Mouse (Mus musculus) cerebellum, adult 2 months (tissue): ENCODE results near the gene Kcnma1. TPM values are rescaled to one million over a fixed set of nuclear protein-coding genes. Genes with fewer than 3 reads are reported as not detected.

Experiments used
- DNase-seq, 2 experiments: peaks; one replicate each; pipeline ENCODE4 v3.0.0; 2021
- H3K27ac ChIP-seq: fragments of 200-500 bp; 2 replicates; pipeline ENCODE4 v1.5.1; 2012; ENCODE audit warnings: low read length, control low read depth, inconsistent platforms; ENCODE audit not compliant: insufficient read depth
- H3K27me3 ChIP-seq: fragments of 200-500 bp; 2 replicates; pipeline ENCODE4 v1.6.1; 2012; ENCODE audit warnings: inconsistent platforms, mild to moderate bottlenecking, low read length, moderate library complexity; ENCODE audit not compliant: control insufficient read depth, insufficient read depth
- H3K4me1 ChIP-seq: fragments of 200-500 bp; 2 replicates; pipeline ENCODE4 v1.6.1; 2011; ENCODE audit warnings: low read length; ENCODE audit not compliant: control insufficient read depth, insufficient read depth
- H3K4me3 ChIP-seq: fragments of 200-500 bp; replicated peaks from 2 replicates; pipeline ENCODE3; 2011; ENCODE audit warnings: mild to moderate bottlenecking, low read depth, low read length, control low read depth; ENCODE audit not compliant: insufficient read depth
- CTCF ChIP-seq: fragments of 200-500 bp; IDR thresholded peaks from 2 replicates; pipeline ENCODE4 v1.5.1; 2011; ENCODE audit warnings: low read depth, mild to moderate bottlenecking, control low read depth, low read length, moderate library complexity, borderline replicate concordance; ENCODE audit not compliant: insufficient read depth
- POLR2A ChIP-seq: fragments of 200-500 bp; IDR thresholded peaks from 2 replicates; pipeline ENCODE4 v1.6.1; 2011; ENCODE audit warnings: low read length, control low read depth, borderline replicate concordance; ENCODE audit not compliant: insufficient read depth
- WGBS: fragments of 180-500 bp; shearing (Covaris S2); methylation state at CpG from one replicate; pipeline ENCODE4 v1.1.7; 2018; 5-methylcytosine and 5-hydroxymethylcytosine counted together
- polyA plus RNA-seq: library from polyadenylated mRNA; depleted of rRNA; stranded (reverse); fragments of >200 nt; gene quantifications from 2 replicates; pipeline ENCODE4 v1.2.3, GENCODE M21; 2012

The Kcnma1 gene
- polyA plus RNA-seq, 1 experiment: 40.4 TPM

DNA sequence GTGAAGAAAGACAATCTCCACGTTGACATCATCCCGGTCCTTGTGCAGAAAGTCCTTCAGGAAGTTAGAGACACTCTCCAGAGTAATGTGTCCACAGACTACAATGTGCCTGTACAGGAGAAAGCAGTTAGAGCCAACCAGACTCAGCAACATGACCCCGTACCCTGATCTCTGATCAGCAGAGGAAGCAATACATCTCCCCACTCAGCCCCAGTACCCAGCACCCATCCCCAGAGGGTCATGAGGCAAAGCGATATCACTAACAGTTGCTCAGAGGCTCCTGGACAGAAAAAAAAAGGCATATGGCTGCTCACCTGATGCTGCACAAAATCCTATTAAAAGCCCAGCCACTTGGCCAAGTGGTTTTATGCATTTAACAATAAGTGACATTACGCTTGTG, 504.5 kb downstream of the Kcnma1 start:
- Histone ChIP-seq H3K27me3 (no peaks in the 10 kb centered on the region), H3K4me1 (no peaks in the 10 kb centered on the region), H3K27ac (no peak overlapping the region), H3K4me3 (no peak overlapping the region)
- WGBS: 69% methylated on average over 5 of the region's 5 CpGs
- DNase-seq: no peak
- no peak for TF ChIP-seq POLR2A
- no peak for TF ChIP-seq CTCF

DNA sequence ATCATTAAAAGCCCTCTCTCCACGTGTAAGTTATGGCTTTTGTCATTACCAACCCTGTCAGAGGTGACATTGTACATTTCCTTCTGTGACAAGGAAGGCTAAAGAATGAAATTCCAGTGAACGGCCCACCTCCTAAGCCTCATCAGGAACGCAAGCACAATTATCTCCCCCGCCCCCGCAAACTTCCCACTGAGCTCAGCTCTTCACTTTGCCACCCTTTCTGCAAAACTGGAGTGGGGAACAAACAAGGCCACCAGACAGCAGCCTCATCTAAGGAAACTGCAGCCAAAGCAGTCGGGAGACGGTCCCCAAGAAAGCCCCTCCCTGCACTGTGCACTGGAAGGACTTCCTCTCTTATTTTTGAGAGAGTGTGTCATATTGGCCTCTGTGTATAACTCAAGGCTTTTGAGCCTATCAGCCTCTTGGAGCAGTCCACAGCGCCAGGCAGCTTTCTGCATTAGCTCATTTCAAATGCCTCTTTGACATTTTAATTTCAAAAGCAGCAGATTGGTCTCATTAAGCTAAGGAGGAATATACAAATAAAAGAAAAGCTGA, 512.0 kb downstream of the Kcnma1 start:
- no peak for DNase-seq
- H3K4me1 ChIP-seq: no peaks in the 10 kb centered on the region
- TF ChIP-seq POLR2A (no peak), CTCF (no peak)
- WGBS: 55% methylated on average over 8 of the region's 8 CpGs
- no peak overlapping the region for H3K4me3 ChIP-seq
- no peak overlapping the region for H3K27ac ChIP-seq
- H3K27me3 ChIP-seq: no peaks in the 10 kb centered on the region

DNA sequence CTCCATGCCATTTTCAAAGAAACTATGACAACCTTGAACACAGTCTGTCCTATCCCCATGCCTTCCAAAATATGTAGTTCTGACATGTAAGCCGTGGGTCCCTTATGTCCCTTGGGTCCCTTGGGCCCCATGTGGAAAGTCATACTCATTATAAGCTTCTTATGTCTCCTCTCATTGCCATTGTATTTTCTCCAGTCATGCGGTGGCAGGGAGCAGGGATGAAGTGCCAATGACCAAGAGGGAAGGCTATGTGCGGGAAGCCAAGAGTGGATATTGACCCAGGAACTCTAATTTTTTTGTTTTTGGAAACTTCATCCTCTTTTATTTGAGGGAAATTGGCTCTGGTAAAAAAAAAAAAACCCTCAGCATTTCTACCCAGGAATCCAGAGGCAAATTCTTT, 517.5 kb downstream of the Kcnma1 start:
- no peak for DNase-seq
- no peak overlapping the region for H3K4me3 ChIP-seq
- TF ChIP-seq CTCF (no peak), POLR2A (no peak)
- WGBS: 86% methylated on average over 3 of the region's 3 CpGs
- no peaks in the 10 kb centered on the region for H3K27me3 ChIP-seq
- no peak overlapping the region for H3K27ac ChIP-seq
- H3K4me1 ChIP-seq: no peaks in the 10 kb centered on the region

DNA sequence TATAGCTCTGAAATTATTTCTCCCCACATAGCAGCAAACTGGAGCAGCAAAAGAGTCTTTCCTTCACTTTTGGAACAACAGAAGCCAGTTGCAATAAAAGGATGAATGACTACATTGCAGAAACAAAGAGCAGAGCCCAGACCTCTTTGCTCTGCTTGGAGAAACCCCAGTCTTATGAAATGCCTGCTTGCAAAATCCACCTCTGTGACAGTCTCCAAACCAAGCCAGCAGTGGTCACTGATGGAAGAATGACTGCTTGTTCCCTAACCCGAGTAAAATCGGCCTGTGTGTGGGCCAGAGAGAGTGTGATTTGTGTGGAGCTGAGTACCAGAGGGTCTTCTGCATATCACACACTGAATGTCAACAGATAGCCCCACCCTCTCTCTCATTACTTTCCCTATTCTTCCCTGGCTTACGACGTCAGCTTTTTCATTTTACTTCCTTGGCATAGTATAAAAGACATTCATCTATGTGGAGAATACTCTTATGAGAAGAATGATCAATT, 518.0 kb downstream of the Kcnma1 start:
- H3K4me1 ChIP-seq: no peaks in the 10 kb centered on the region
- no peak overlapping the region for H3K4me3 ChIP-seq
- WGBS: 79% methylated on average over 4 of the region's 4 CpGs
- no peak for DNase-seq
- TF ChIP-seq POLR2A: no peak
- no peak for TF ChIP-seq CTCF
- no peak overlapping the region for H3K27ac ChIP-seq
- no peaks in the 10 kb centered on the region for H3K27me3 ChIP-seq

DNA sequence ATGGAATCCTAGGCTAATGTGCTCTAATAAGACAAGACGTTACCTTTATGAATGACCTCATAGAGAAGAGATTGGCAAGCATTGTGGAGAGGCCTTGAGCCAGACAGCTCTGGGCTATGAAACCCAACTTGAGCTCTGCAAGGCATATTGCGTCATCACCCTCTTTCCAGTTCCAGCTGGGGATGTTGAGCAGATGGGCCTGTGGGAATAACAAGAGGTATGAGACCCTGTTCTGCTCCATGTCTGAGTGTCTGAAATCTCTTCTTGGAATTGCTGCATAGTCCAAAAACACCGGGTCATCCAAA, 519.8 kb downstream of the Kcnma1 start:
- 50% methylated on average over 3 of the region's 3 CpGs for WGBS
- no peak for DNase-seq
- Histone ChIP-seq H3K27ac (no peak overlapping the region), H3K27me3 (no peaks in the 10 kb centered on the region), H3K4me1 (no peaks in the 10 kb centered on the region), H3K4me3 (no peak overlapping the region)
- TF ChIP-seq POLR2A: no peak
- TF ChIP-seq CTCF: no peak

DNA sequence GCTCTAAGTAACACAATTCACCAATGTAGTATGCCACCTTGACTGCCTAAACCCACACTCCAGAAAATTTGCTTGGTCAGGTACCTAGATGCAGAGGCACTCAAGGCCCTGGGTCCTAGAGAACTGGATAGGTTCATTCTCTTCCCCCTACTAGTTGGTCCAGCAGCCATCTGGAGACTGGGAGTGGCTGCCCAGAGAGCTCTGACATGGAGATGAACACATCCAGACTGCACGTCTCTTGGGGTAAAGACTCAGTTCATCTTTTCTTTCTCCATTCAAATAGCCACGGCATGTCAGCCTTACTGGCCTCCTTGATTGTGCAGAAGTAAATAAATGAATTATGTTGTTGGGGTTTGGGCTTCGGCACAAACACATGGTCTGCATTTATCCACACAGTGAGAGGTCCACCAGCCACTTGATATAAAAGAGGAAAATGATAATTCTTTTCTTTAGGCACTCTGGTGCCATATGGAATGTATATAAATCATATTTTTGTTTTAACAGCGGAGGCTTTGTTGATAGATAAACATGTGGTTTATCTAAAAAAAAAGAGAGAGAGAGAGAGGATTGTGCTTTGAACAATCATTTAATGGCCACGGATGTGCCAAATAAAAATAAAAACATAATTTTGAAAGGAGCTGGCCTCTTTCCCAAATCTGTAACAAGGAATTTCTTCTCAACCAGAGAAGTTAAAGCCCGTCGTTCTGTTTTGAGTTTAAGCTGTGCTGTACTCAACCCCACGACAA, 520.4 kb downstream of the Kcnma1 start:
- no peak for DNase-seq
- 48% methylated on average over 8 of the region's 8 CpGs for WGBS

DNA sequence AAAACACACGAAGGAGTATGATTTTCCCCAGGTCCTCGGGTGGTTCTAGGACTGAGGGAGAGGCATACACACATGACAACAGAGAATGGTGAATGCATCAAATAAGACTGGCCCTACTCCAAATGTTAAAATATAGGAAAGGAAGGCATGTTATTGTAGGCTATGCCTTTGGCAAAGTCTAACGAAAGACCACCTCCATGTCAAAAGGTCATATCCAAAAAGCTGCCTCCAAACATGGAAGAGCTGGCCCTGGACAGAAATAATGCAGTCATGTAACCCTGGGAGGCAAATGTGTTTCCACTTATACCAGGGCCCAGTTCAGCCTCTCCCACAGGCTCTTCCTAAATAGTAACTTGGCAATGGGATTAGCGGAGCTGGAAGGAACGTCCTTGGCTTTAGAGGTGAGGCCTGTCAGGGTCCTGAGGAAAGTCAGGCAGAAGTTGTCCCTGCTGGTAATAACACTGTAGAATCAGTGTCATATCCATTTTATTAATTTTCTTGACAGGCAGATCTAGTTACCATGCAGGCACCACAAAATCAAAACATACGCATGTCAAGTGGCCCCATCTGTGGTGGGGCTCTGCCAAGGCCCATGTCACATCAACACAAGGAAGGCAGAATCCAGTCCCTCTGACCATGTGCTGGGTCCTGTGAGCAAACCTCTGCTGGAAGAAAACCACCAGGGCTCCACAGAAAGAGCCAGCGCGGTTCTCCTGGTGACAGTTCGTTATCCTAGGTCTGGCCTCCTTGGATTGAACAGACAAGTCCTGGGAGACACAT, 521.5 kb downstream of the Kcnma1 start:
- Histone ChIP-seq H3K27ac (no peak overlapping the region), H3K4me1 (no peaks in the 10 kb centered on the region), H3K4me3 (no peak overlapping the region), H3K27me3 (no peaks in the 10 kb centered on the region)
- DNase-seq: no peak
- 38% methylated on average over 9 of the region's 9 CpGs for WGBS
- TF ChIP-seq CTCF (no peak), POLR2A (no peak)

More for the DNA sequence above, 520.4 kb downstream of the Kcnma1 start:
- H3K27me3 ChIP-seq: no peaks in the 10 kb centered on the region
- H3K4me1 ChIP-seq: no peaks in the 10 kb centered on the region
- H3K27ac ChIP-seq: no peak overlapping the region
- no peak for TF ChIP-seq CTCF
- TF ChIP-seq POLR2A: no peak
- H3K4me3 ChIP-seq: no peak overlapping the region

DNA sequence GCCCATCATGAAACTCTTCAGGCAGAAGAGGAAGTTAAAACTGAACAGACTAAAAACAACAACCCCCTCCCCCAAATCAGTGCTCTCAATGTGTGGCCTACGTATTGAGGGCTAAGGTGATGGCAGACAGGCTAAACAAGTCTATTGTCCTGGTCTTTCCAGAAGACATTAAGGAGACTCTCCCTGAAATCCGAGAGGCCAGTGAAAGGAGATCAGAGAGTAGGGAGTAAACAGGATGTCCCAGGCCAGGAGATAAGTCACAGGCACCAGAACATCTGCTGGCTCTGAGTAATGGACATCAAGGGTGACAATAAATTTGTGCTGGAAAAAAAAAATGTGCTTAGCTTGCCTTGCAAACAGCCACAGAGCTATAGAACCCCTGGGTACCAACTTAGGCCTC, 522.9 kb downstream of the Kcnma1 start:
- DNase-seq: no peak
- TF ChIP-seq POLR2A (no peak), CTCF (no peak)
- Histone ChIP-seq H3K4me1 (no peaks in the 10 kb centered on the region), H3K4me3 (no peak overlapping the region), H3K27me3 (no peaks in the 10 kb centered on the region), H3K27ac (no peak overlapping the region)
- WGBS: 72% methylated on average over 2 of the region's 2 CpGs
